Mouse (Mus musculus) heart, postnatal 10 days (tissue): ENCODE data around the gene Vps35l. TPM values are rescaled to one million over a fixed set of nuclear protein-coding genes. Genes with fewer than 3 reads are reported as not detected.

ENCODE experiments used
- DNase-seq, 2 experiments: peaks; one replicate each; pipeline ENCODE4 v3.0.0; 2021
- intact Hi-C: fragments of 180-260 bp; cut with DNase I; formaldehyde crosslinking; loops from one replicate; pipeline ENCODE4 v1.15.1; 2025
- total RNA-seq, 2 experiments: library from RNA; stranded (reverse); gene quantifications; 2 replicates each; pipeline ENCODE4 v1.2.3; 2021

Vps35l gene
- total RNA-seq, 2 experiments from 2014 or later, result 29.6 to 33.3 TPM

GRCm38 (mm10) chr7:118852611-118853010 lies 112.6 kb downstream of the Vps35l start:
- no peak for DNase-seq
- intact Hi-C loops, result loop anchor here (2.0 to 5.0 kb wide), 2 partner anchors 70 to 85 kb away; no protein-coding TSS in a partner anchor

GRCm38 (mm10) chr7:118854606-118855005 lies 114.6 kb downstream of the Vps35l start:
- DNase-seq, result no peak
- intact Hi-C loops, result loop anchor here (2.0 to 5.0 kb wide), 2 partner anchors 87 to 138 kb away; no protein-coding TSS in a partner anchor

- intact Hi-C loops, result loop anchor here (2.0 kb wide), 1 partner anchor 137 kb away; no protein-coding TSS in a partner anchor
- DNase-seq, result peak; percentile 94 to 96
Observed at GRCm38 (mm10) chr7:118855171-118855876, 115.3 kb downstream of the Vps35l start, which contains the start of gene Iqck. Iqck (plus strand) TSS chr7:118855752.

- intact Hi-C loops, result loop anchor here (2.0 kb wide), 1 partner anchor 137 kb away; no protein-coding TSS in a partner anchor
- no peak for DNase-seq
Observed at GRCm38 (mm10) chr7:118855877-118856304, 115.9 kb downstream of the Vps35l start, which contains the start of gene Knop1. Knop1 (minus strand) TSS chr7:118856254.

- no peak for DNase-seq
- intact Hi-C loops, result no loop called here
Observed at GRCm38 (mm10) chr7:118858640-118859039, 118.6 kb downstream of the Vps35l start.

- intact Hi-C loops, result no loop called here
- no peak for DNase-seq
Observed at GRCm38 (mm10) chr7:118865362-118865761, 125.3 kb downstream of the Vps35l start.

GRCm38 (mm10) chr7:118879466-118880029 lies 139.5 kb downstream of the Vps35l start:
- DNase-seq, result no peak
- intact Hi-C loops, result no loop called here

GRCm38 (mm10) chr7:118883957-118884356 lies 143.9 kb downstream of the Vps35l start:
- intact Hi-C loops, result no loop called here
- no peak for DNase-seq

- no peak for DNase-seq
- intact Hi-C loops, result no loop called here
Observed at GRCm38 (mm10) chr7:118884969-118885368, 144.9 kb downstream of the Vps35l start.

GRCm38 (mm10) chr7:118887303-118888055 lies 147.5 kb downstream of the Vps35l start:
- intact Hi-C loops, result no loop called here
- no peak for DNase-seq

GRCm38 (mm10) chr7:118889046-118889680 lies 149.1 kb downstream of the Vps35l start:
- DNase-seq, result peak in 1 of 2 experiments; percentile 16
- intact Hi-C loops, result no loop called here

Other genes starting within 250 kb of the Vps35l start
- 10 to 100 TPM; 48.3 to 49.2 TPM for gene Itpripl2, start 248.3 kb upstream of the Vps35l start, total RNA-seq
- gene Coq7, start 206.9 kb upstream of the Vps35l start, total RNA-seq, result 100 to 1,000 TPM; 103 to 108 TPM
- gene Tmc7, start 155.5 kb upstream of the Vps35l start, total RNA-seq, result 1 to 10 TPM; 9.4 TPM
- gene Tmc5, start 142.9 kb upstream of the Vps35l start, total RNA-seq, result 1 to 10 TPM in 1 of 2 experiments, under 1 TPM in 1; 0.89 to 1.2 TPM
- 10 to 100 TPM; 30.0 to 38.2 TPM for gene Gde1, start 34.4 kb upstream of the Vps35l start, total RNA-seq
- 1 to 10 TPM; 4.1 to 4.8 TPM for gene Ccp110, start 27.7 kb upstream of the Vps35l start, total RNA-seq
- gene Iqck, start 115.5 kb downstream of the Vps35l start, total RNA-seq, result under 1 TPM; 0.45 to 0.74 TPM
- gene Knop1, start 116.0 kb downstream of the Vps35l start, total RNA-seq, result 10 to 100 TPM; 20.0 to 25.5 TPM